Comparison of ENCODE assay signal across 22 mouse cellular contexts in the genomic region with DNA sequence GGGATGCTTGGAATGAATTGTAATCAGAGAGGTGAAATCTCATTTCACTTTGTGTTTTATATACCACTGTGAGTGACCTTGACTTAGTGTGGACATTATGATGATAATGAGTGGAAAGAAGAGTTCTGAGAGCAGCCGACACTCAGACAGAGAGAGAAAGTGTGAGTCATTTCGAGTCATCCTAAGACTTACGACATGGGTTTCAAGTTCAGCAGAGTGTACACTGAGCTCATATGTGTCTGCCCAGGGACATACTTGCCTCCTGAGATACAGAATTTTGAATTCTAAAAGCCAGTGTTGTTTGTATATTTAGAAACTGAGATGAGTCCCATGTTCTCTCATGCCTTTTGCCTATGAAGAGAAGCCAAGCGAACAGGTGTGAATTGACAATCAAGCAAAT.
DNase-seq lines count a peak whose midpoint lies in the region; ATAC-seq and TF ChIP-seq lines count a peak whose summit lies in the region.
"Had no signal": no experiment of that assay in that cellular context is flagged by ENCODE, and none has a peak within 500 bp of the region (broad histone marks: within the 10 kb centered on the region; RNA-seq: fewer than 3 reads in every experiment).

No protein-coding gene starts in this region.

- TF ChIP-seq POLR2A in myocyte (IDR thresholded peaks at IDR 0.05; ENCODE audit: insufficient read length, low read depth): no peak

- no peaks in the 10 kb centered on the region for H3K79me2 ChIP-seq in myocyte (ENCODE audit: control insufficient read depth, insufficient read depth)

- H3K36me3 ChIP-seq in myocyte (ENCODE audit: control insufficient read depth, insufficient read depth): no peaks in the 10 kb centered on the region
- H3K36me3 ChIP-seq: embryonic facial prominence, embryonic 13.5 days; heart, embryonic 15.5 days; hindbrain, embryonic 13.5 days had no signal

- no peak for ATAC-seq in erythroblast, adult 5-6 weeks (replicated peaks; ENCODE audit: low FRiP score, poor library complexity, severe bottlenecking)
- ATAC-seq: activated CD4-positive, CD25-positive, alpha-beta regulatory T cell, adult 4 months; forebrain, embryonic 13.5 days; forebrain, postnatal 0 days; hindbrain, postnatal 0 days had no signal

- H3K4me3 ChIP-seq in myocyte: no peak overlapping the region
- H3K4me3 ChIP-seq: embryonic facial prominence, embryonic 13.5 days; forebrain, embryonic 13.5 days; heart, adult 2 months; heart, embryonic 15.5 days; hindbrain, embryonic 13.5 days had no signal

- peak overlapping the region; percentile 32 for H3K4me2 ChIP-seq in myocyte (ENCODE audit: low read depth)
- H3K4me2 ChIP-seq: embryonic facial prominence, embryonic 13.5 days; forebrain, embryonic 13.5 days; heart, embryonic 11.5 days; heart, embryonic 15.5 days; hindbrain, embryonic 13.5 days had no signal

- no peak overlapping the region for H3ac ChIP-seq in myocyte (ENCODE audit: control insufficient read depth, insufficient read length)

- DNase-seq in adrenal gland, adult 8-10 months: peak; percentile 17
- no peak for DNase-seq in adrenal gland, postnatal 4 days (ENCODE audit: low spot score in 2 of 2)
- DNase-seq in 3T3-L1 (ENCODE audit: low read depth, low spot score): peak; percentile 66
- peak; percentile 45 for DNase-seq in Muller cell, postnatal 12 days (ENCODE audit: inconsistent ontology term)
- no peak for DNase-seq in layer of hippocampus, adult 11-12 months (ENCODE audit: low spot score)
- DNase-seq: cerebellum, adult 11-12 months; cerebellum, adult 9-10 months; cerebellum, postnatal 36 days; forebrain, postnatal 0 days; gastrocnemius, postnatal 14 days; heart, adult 2 months; heart, postnatal 14 days; kidney, adult 11 months had no signal

- no peaks in the 10 kb centered on the region for H3K27me3 ChIP-seq in myocyte (ENCODE audit: control insufficient read depth, insufficient read depth, insufficient read length)
- H3K27me3 ChIP-seq: embryonic facial prominence, embryonic 13.5 days; forebrain, embryonic 13.5 days; heart, embryonic 15.5 days; hindbrain, embryonic 13.5 days had no signal

TF ChIP-seq in myocyte, 11 proteins besides CTCF, POLR2A, EP300 and RAD21:
- TF ChIP-seq POLR2AphosphoS2 (IDR thresholded peaks at IDR 0.05; ENCODE audit: insufficient read length, low read depth) (no peak), MYOD1 (IDR thresholded peaks at IDR 0.05; ENCODE audit: control insufficient read depth in 1 of 3, insufficient read length in 2 of 3, low read depth in 2 of 3) (no peak), REST (IDR thresholded peaks at IDR 0.05; ENCODE audit: insufficient read depth, insufficient read length) (no peak), SRF (IDR thresholded peaks at IDR 0.05; ENCODE audit: control insufficient read depth, insufficient read length, low read depth) (no peak), E2F4 (IDR thresholded peaks at IDR 0.05; ENCODE audit: insufficient read depth) (no peak), MYOG (IDR thresholded peaks at IDR 0.05; ENCODE audit: control insufficient read depth in 1 of 3, insufficient read depth in 1 of 3, insufficient read length in 2 of 3, low read depth in 2 of 3) (no peak), TCF3 (IDR thresholded peaks at IDR 0.05; ENCODE audit: insufficient read length, low read depth) (no peak), MAX (IDR thresholded peaks at IDR 0.05; ENCODE audit: low read depth) (no peak), CEBPB (IDR thresholded peaks at IDR 0.05; ENCODE audit: insufficient read depth, poor library complexity, severe bottlenecking) (no peak), USF1 (IDR thresholded peaks at IDR 0.05; ENCODE audit: low read depth) (no peak), TCF12 (IDR thresholded peaks at IDR 0.05; ENCODE audit: insufficient read depth, poor library complexity, severe bottlenecking) (no peak)

Comparison
In these comparisons a context has a peak if more than half of its experiments do, and no peak if none do; other contexts are left out.
1. DNase-seq: peak in adrenal gland, adult 8-10 months (single experiment), 3T3-L1 (single experiment) and Muller cell, postnatal 12 days (single experiment); none in adrenal gland, postnatal 4 days (0 of 2) and layer of hippocampus, adult 11-12 months (single experiment).